Mouse (Mus musculus) ES-Bruce4 (cell line): ENCODE results near the gene Olfr1224-ps1. TPM values are rescaled to one million over a fixed set of nuclear protein-coding genes. Genes with fewer than 3 reads are reported as not detected.

Experiments used
- H3K27ac ChIP-seq: 2 replicates; pipeline ENCODE4 v1.5.1; 2012; ENCODE audit warnings: low read length, inconsistent platforms; ENCODE audit not compliant: insufficient read depth
- H3K27me3 ChIP-seq: 2 replicates; pipeline ENCODE4 v1.6.1; 2012; ENCODE audit warnings: mild to moderate bottlenecking, low read length, inconsistent platforms; ENCODE audit not compliant: control insufficient read depth, poor library complexity, insufficient read depth, severe bottlenecking
- H3K36me3 ChIP-seq: 2 replicates; pipeline ENCODE4 v1.6.1; 2012; ENCODE audit warnings: inconsistent platforms, mild to moderate bottlenecking, low read length, moderate library complexity; ENCODE audit not compliant: control insufficient read depth, poor library complexity, insufficient read depth, severe bottlenecking
- H3K4me1 ChIP-seq: one replicate; pipeline ENCODE4 v1.8.1; 2011; ENCODE audit warnings: low read length; ENCODE audit not compliant: control insufficient read depth, insufficient read depth
- H3K4me3 ChIP-seq: 2 replicates; pipeline ENCODE4 v1.5.1; 2011; ENCODE audit warnings: low read depth, mild to moderate bottlenecking, low read length
- H3K9ac ChIP-seq: 2 replicates; pipeline ENCODE4 v1.6.1; 2012; ENCODE audit warnings: low read depth, mild to moderate bottlenecking, inconsistent platforms; ENCODE audit not compliant: poor library complexity, severe bottlenecking
- H3K9me3 ChIP-seq: replicated peaks from 2 replicates; pipeline ENCODE4 v1.6.1; 2012; ENCODE audit warnings: mild to moderate bottlenecking, low read length, inconsistent platforms; ENCODE audit not compliant: control insufficient read depth, poor library complexity, insufficient read depth, severe bottlenecking
- CTCF ChIP-seq: IDR thresholded peaks from one replicate; pipeline ENCODE4 v1.8.1; 2011; ENCODE audit warnings: low read depth, low read length
- EP300 ChIP-seq: IDR thresholded peaks from 2 replicates; pipeline ENCODE4 v1.6.1; 2011; ENCODE audit warnings: low read depth, low read length; ENCODE audit not compliant: insufficient read depth
- POLR2A ChIP-seq: IDR thresholded peaks from one replicate; pipeline ENCODE4 v1.8.1; 2011; ENCODE audit warnings: low read length; ENCODE audit not compliant: insufficient read depth
- polyA plus RNA-seq: library from polyadenylated mRNA; stranded (reverse); fragments of >200 nt; gene quantifications from 2 replicates; pipeline ENCODE4 v1.2.4, GENCODE M21; 2011; ENCODE audit warnings: low read depth; ENCODE audit not compliant: missing spikeins, insufficient read depth, insufficient read length

Gene Olfr1224-ps1
- polyA plus RNA-seq, 1 experiment: not detected

- Histone ChIP-seq H3K9ac (no peak within 1 kb of the TSS), H3K27me3 (no peaks in the 10 kb centered on the region), H3K27ac (no peak within 1 kb of the TSS), H3K9me3 (no peaks in the 10 kb centered on the region), H3K4me3 (no peak within 1 kb of the TSS), H3K36me3 (no peaks in the 10 kb centered on the region), H3K4me1 (no peaks in the 10 kb centered on the region)
- TF ChIP-seq CTCF (no peak), EP300 (no peak), POLR2A (no peak)
Measured at GRCm38 (mm10) chr2:89132954-89133353, 30.9 kb downstream of the Olfr1224-ps1 start, which contains the start of gene Olfr1222. Olfr1222 (minus strand) TSS chr2:89133054.

- Histone ChIP-seq H3K36me3 (no peaks in the 10 kb centered on the region), H3K4me3 (no peak within 1 kb of the TSS), H3K27me3 (no peaks in the 10 kb centered on the region), H3K27ac (no peak within 1 kb of the TSS), H3K4me1 (no peaks in the 10 kb centered on the region), H3K9ac (no peak within 1 kb of the TSS), H3K9me3 (no peaks in the 10 kb centered on the region)
- TF ChIP-seq CTCF: no peak
- no peak for TF ChIP-seq POLR2A
- TF ChIP-seq EP300: no peak
Measured at GRCm38 (mm10) chr2:89117183-89117582, 46.7 kb downstream of the Olfr1224-ps1 start, which contains the start of gene Olfr1221. Olfr1221 (minus strand) TSS chr2:89117283.

GRCm38 (mm10) chr2:89106735-89107134 lies 57.2 kb downstream of the Olfr1224-ps1 start, which contains the start of gene Olfr1220:
Olfr1220 (minus strand) TSS chr2:89106835.
- H3K27me3 ChIP-seq: no peaks in the 10 kb centered on the region
- no peak within 1 kb of the TSS for H3K9ac ChIP-seq
- H3K4me1 ChIP-seq: no peaks in the 10 kb centered on the region
- H3K27ac ChIP-seq: no peak within 1 kb of the TSS
- no peak within 1 kb of the TSS for H3K4me3 ChIP-seq
- no peak for TF ChIP-seq EP300
- no peak for TF ChIP-seq CTCF
- TF ChIP-seq POLR2A: no peak
- no peaks in the 10 kb centered on the region for H3K9me3 ChIP-seq
- H3K36me3 ChIP-seq: no peaks in the 10 kb centered on the region

GRCm38 (mm10) chr2:89105651-89106050 lies 58.2 kb downstream of the Olfr1224-ps1 start:
- Histone ChIP-seq H3K9ac (no peak overlapping the region), H3K4me3 (no peak overlapping the region), H3K27ac (no peak overlapping the region), H3K4me1 (no peaks in the 10 kb centered on the region), H3K36me3 (no peaks in the 10 kb centered on the region), H3K27me3 (no peaks in the 10 kb centered on the region), H3K9me3 (no peaks in the 10 kb centered on the region)
- TF ChIP-seq EP300: no peak
- TF ChIP-seq CTCF: no peak
- TF ChIP-seq POLR2A: no peak

Other genes starting within 250 kb of the Olfr1224-ps1 start
- gene Olfr1209, start 248.9 kb downstream of the Olfr1224-ps1 start, polyA plus RNA-seq: not detected in 2 replicates
- gene Olfr1211, start 226.0 kb downstream of the Olfr1224-ps1 start, polyA plus RNA-seq: not detected in 2 replicates
- not detected in 2 replicates for gene Olfr1212, start 210.1 kb downstream of the Olfr1224-ps1 start, polyA plus RNA-seq
- not detected in 2 replicates for gene Gm13762, start 183.8 kb downstream of the Olfr1224-ps1 start, polyA plus RNA-seq
- gene Olfr1214, start 171.4 kb downstream of the Olfr1224-ps1 start, polyA plus RNA-seq: not detected in 2 replicates
- gene Olfr1215, start 157.1 kb downstream of the Olfr1224-ps1 start, polyA plus RNA-seq: not detected in 2 replicates
- not detected in 2 replicates for gene Olfr1216, start 145.8 kb downstream of the Olfr1224-ps1 start, polyA plus RNA-seq
- not detected in 2 replicates for gene Olfr1217, start 132.0 kb downstream of the Olfr1224-ps1 start, polyA plus RNA-seq
- gene Olfr1218, start 102.9 kb downstream of the Olfr1224-ps1 start, polyA plus RNA-seq: not detected in 2 replicates
- not detected in 2 replicates for gene Olfr1219, start 80.6 kb downstream of the Olfr1224-ps1 start, polyA plus RNA-seq
- gene Olfr1220, start 57.3 kb downstream of the Olfr1224-ps1 start, polyA plus RNA-seq: not detected in 2 replicates
- not detected in 2 replicates for gene Olfr1221, start 46.8 kb downstream of the Olfr1224-ps1 start, polyA plus RNA-seq
- gene Olfr1222, start 31.0 kb downstream of the Olfr1224-ps1 start, polyA plus RNA-seq: not detected in 2 replicates
- gene Olfr1223, start 12.5 kb downstream of the Olfr1224-ps1 start, polyA plus RNA-seq: not detected in 2 replicates
- gene Olfr1225, start 10.6 kb upstream of the Olfr1224-ps1 start, polyA plus RNA-seq: not detected in 2 replicates
- not detected in 2 replicates for gene Olfr1226, start 36.0 kb upstream of the Olfr1224-ps1 start, polyA plus RNA-seq
- gene Olfr1228, start 90.0 kb upstream of the Olfr1224-ps1 start, polyA plus RNA-seq: not detected in 2 replicates
- gene Olfr1229, start 123.9 kb upstream of the Olfr1224-ps1 start, polyA plus RNA-seq: not detected in 2 replicates
- not detected in 2 replicates for gene Olfr1230, start 133.2 kb upstream of the Olfr1224-ps1 start, polyA plus RNA-seq
- not detected in 2 replicates for gene Olfr1231, start 143.0 kb upstream of the Olfr1224-ps1 start, polyA plus RNA-seq
- gene Olfr1232, start 165.6 kb upstream of the Olfr1224-ps1 start, polyA plus RNA-seq: not detected in 2 replicates
- not detected in 2 replicates for gene Olfr1233, start 178.3 kb upstream of the Olfr1224-ps1 start, polyA plus RNA-seq
- gene Olfr1234, start 200.8 kb upstream of the Olfr1224-ps1 start, polyA plus RNA-seq: not detected in 2 replicates
- not detected in 2 replicates for gene Olfr1238, start 245.6 kb upstream of the Olfr1224-ps1 start, polyA plus RNA-seq